Mouse (Mus musculus) gastrocnemius, postnatal 10 days (tissue): Measurements from ENCODE around the gene Axin1. TPM values are rescaled to one million over a fixed set of nuclear protein-coding genes. Genes with fewer than 3 reads are reported as not detected.
"Not testable (repeated sequence)": the region's sequence is repeated elsewhere in the genome, so short reads cannot be mapped to it uniquely, and the experiment has no call there.

Experiments used
- DNase-seq: peaks from one replicate; pipeline ENCODE4 v3.0.0; 2021; ENCODE audit warnings: mixed read lengths
- long read RNA-seq, 2 experiments: library from polyadenylated mRNA; stranded (forward); transcript quantifications; one replicate each; pipeline ENCODE4 v2.0.0; 2021
- total RNA-seq, 2 experiments: library from RNA; stranded (reverse); gene quantifications; 2 replicates each; pipeline ENCODE4 v1.2.3; 2021

The Axin1 gene
- 10 to 100 TPM; 19.3 to 23.1 TPM for total RNA-seq
- long read RNA-seq, experiment 1, transcript Axin1-203 (10 exons, 2,890 nt): major isoform, 45 of 72 reads
- long read RNA-seq, experiment 1, transcript Axin1-201 (11 exons, 3,777 nt): minor isoform, 10 of 72 reads
- long read RNA-seq, experiment 1, partial matches to known transcripts: 6 of 72 reads
- long read RNA-seq, experiment 1, other reads (novel, unspliced or antisense): 11 of 72 reads
- long read RNA-seq, experiment 2, transcript Axin1-203 (10 exons, 2,890 nt): major isoform, 26 of 50 reads
- long read RNA-seq, experiment 2, transcript Axin1-201 (11 exons, 3,777 nt): minor isoform, 8 of 50 reads
- long read RNA-seq, experiment 2, partial matches to known transcripts: 11 of 50 reads
- long read RNA-seq, experiment 2, other reads (novel, unspliced or antisense): 5 of 50 reads

DNA sequence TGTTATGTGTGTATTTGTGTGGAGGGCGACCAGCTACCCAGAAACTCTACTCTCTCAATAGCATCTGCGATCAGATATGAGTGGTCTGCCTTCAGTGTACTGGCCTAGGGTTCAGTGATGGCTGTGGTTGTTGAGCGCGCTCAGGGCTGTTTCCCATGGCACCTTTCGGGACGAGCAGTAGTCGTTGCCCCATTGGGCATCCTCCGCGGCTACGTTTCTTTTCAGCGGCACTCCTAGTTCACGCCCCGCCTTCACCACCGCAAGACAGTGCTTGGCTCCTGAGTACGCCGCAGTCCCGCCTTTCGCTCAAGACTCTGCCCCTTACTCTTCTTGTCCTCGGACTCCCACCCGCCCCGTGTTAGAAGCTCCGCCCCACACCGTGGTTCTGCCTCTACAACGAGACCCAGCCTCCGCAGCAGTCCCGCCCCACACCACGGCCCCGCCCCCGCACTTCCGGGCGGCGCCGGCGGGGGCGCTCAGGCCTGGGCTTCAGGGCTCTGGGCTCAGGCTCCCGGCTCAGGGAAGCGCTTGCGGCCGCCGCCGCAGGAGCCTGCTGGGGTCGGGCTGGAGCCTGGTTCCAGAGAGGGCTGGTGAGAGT is at the start of gene Axin1:
Gene Axin1, plus strand, starts transcription at position 450 of the 598 bp plus-strand sequence.
- peak; percentile 90 for DNase-seq

DNA sequence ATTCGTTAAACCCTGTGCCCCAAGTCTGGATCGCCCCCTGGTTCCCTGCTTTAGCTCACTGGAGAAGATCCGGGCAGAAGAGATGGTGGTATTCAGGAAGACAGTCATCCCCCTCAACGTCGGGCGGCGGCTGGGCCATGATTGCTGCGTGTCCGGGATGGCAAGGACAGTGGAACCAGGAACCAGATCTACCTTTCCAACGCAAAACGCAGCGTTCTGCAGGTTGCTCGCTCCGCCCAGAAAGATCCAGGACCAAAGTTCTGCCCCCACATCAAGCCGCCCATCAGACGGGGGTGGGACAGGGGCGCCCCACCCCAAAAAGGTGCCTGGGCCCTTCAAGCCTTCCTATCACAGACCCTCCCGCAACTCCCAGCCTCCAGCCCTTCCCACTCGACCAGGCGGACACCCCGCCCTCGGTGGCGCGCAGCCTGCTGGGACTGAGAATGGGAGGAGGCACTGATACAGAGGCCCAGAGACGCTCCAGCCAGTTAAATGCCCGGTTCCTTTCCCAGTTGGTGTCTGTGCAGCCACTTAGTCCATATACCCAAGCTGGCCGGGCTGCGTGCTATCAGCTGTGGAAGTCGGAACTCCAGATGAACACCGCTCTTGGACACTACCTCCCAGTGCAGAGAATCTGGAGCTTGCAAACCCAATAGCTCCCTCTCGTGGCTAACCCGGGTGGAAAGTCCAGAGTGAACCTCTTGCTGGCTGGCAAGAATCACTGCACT is 48.4 kb upstream of the Axin1 start, which contains the start of gene Decr2:
Gene Decr2, minus strand, starts transcription at position 433 of the 728 bp plus-strand sequence.
- DNase-seq: peak; percentile 86

DNA sequence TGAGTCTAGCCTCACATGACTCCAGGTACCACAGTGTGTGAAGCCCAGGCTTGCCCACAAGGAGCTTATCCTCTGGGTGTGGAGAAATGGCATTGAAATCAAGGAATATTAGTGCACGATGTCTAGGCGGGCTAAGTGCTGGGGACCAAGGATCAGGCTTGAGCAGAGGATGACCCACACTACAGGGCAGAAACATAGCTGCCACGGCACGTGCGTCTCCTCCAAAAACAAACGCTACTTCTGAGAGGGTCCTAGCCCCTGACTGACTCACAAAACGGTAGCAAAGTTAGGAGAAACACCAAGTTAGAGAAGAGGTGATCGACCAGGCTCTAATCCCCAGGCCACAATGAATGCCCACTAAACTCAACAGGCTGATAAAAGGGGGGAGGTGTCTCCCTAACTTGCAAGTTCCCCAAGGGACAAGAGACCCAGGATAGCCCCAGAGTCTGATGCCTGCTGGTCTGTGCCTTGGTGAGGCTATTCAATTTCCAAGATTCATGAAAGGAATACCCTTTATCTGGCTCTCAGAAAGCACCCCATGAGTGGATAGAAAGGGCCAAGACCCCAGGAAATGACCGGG is 43.9 kb upstream of the Axin1 start:
- no peak for DNase-seq

DNA sequence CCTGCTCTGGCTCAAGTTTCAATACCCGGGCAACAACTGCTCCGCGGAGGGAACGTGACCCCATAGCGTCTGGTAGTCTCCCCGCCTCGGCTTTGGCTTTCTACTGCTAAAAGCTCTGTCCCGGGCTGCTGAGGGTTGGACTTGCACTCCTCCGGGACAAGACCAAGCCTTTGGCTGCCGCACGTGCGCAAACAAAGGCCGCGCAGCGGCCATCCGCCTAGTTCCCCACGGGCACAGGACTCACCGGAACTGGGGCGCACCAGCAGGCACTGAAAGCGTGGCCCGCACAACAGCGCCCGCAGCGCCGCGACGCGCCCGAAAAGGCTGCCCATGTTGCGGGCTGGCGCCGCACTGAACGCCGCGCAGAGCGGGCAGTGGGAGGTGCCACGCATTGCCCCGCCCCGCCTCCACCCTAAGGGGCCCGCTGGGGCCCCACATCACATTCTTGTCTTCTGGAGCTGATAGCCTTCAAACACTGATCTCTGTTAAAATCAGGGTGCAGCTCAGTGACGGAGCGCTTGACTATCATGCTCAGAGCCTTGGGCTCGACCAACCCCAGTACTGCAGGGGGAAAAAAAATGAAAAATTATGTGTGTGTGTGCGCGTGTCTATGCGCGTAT is 43.3 kb upstream of the Axin1 start, which contains the start of gene Nme4:
Gene Nme4, minus strand, starts transcription at position 482 of the 620 bp plus-strand sequence.
- peak; percentile 44 for DNase-seq

DNA sequence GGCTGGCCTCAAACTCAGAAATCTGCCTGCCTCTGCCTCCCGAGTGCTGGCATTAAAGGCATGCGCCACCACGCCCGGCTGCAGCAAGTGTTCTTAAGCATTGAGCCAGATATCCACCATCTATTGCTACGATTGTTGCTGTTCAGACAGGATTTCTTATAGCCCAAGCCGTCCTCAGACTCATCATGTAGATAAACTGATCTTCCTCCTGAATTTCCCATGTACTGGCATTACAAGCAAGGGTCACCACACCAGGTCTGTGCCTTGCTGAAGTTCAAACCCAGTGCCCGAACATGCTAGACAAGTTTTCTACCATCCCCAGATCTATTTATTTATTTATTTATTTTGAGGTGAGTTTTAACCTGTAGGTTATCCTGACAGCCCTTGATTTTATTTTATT is 40.0 kb upstream of the Axin1 start:
- no peak for DNase-seq

DNA sequence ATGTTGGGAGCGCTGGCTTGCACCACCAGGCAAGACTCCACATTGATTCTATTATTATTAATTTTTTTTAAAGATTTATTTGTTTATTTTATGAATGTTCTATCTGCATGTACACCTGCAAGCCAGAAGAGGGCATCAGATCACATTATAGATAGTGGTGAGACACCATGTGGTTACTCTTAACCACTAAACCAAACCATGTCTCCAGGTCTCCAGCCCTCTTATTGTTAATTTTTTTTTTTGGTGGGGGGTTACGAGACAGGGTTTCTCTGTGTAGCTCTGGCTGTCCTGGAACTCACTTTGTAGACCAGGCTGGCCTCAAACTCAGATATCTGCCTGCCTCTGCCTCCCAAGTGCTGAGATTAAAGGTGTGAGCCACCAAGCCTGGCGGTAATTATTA is 39.2 kb upstream of the Axin1 start:
- DNase-seq: not testable (repeated sequence)

DNA sequence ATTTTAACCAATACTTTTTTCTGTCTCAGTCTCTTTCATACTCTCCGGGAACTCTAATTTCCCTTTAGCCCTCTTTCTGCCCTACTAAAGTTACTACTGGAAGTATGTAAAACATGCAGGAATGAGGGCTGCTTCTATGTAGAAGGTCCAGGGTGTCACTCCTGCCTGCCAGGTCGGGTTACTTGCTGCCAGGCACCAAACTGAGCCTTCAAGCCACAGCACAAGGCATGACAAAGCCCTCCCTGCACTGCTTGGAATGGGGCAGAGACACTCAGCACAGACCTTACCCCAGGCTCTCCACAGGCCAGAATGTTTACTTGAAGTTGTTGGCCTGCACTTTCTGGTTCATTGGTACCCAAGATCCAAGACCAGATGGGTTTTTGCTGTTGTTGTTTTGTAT is 38.3 kb upstream of the Axin1 start:
- no peak for DNase-seq

DNA sequence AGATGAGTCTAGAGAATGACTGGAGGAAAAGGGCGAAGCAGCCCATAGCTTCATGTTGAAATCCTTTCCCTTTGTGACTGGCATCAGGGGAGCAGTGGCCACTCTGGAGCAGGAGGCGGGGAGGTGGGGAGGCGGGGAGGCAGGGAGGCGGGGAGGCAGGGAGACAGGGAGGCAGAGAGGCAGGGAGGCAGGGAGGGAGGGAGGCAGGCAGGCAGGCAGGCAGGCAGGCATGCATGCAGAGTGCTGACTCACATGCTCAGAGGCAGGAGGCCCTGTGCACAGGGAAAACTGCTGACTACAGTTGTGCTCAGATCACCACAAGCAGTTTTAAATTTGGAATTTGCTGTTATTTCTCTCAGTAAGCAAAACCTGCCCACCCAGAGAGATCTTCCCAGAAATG is 37.0 kb upstream of the Axin1 start:
- DNase-seq: no peak

DNA sequence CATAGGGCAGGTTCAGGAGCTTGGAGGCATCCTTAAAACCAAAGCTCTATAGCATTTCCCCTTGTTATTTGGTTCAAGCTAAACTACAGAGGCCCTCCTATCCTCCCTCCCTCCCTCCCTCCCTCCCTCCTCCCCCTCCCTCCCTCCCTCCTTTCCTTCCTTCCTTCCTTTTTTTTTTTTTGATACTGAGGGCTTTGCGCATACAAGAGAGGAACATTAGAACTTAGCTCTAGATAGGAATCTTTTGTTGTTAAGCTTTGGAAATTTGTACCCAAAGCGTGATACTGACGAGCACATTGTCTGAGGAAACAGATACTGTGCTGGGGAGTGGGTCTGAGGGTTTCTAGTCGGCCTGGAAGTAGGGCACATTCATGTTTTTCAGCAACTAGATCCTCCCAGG is 32.9 kb upstream of the Axin1 start:
- DNase-seq: no peak

DNA sequence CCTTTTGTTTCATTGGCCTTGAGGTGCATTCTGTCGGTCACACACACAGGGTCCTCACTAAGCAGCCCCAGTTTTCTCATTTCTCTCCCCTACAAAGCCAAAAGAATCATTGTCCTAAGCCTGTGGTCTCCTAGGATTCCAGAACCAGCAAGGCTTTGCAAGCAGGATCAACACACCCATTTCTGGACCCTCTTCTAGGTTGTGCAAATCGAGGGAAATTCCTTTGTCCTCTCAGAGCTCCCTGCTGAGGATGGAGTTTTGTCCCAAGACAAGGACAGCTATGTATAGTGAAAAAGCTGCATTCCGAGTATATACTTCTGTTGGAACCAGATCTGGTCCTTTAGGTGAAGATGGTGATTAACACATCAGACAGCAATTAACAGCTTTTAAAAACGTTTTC is 28.3 kb upstream of the Axin1 start:
- no peak for DNase-seq

DNA sequence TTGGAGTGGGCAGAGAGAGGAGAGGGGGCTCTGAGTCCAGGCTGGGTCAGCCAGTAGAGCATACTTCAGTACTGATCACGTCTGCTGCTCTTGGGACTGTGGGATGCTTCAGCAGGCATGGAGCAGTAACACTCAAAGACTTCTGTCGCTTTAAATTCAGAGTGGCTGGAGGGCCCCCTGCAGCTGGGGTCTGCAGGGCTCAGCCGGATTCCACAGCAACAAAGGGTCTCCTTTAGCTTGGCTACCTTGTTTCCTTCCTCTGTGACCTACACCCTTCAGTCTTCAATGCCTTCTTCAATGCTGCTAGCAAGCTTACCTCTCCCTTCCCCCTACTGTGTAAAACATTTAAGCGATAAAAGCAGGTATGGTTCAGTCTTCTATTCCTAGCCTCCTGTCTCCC is 27.5 kb upstream of the Axin1 start:
- DNase-seq: no peak

DNA sequence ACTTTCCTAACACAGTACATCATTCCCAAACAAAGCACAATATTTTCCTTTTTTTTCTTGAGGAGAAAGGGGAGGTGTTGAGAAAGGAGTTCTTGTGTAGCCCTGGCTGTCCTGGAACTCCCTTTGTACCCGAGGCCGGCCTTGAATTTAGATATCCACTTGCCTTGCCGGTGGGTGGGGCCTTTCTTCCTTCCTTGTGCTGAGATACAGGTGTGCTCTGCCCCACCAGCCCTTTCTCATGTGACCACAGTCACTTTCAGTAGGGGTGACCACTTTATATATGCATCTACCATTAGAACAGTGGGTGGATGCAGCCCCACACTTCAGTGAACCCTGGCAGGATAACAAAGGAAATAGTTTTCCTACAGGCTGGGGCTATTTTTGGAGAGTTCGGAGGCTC is 26.8 kb upstream of the Axin1 start:
- no peak for DNase-seq

DNA sequence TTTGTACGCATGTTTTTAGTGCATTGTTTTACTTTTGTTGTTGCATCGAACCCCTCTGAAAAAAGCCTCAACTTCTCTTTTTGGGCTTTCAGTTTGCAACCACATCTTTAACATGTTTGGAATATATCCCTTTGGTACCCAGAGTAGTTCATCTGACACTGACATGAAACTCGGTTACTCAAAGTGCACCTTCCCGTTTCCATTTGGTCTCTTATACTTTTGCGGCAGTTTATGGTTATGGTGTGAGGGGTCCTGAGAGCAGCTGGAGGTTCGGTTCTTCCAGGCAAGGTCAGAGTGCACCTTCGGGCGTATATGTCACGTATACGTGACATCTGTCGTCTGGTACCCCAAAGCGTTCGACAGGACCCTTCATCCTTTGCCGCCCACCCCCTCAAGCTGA is 25.7 kb upstream of the Axin1 start:
- no peak for DNase-seq

DNA sequence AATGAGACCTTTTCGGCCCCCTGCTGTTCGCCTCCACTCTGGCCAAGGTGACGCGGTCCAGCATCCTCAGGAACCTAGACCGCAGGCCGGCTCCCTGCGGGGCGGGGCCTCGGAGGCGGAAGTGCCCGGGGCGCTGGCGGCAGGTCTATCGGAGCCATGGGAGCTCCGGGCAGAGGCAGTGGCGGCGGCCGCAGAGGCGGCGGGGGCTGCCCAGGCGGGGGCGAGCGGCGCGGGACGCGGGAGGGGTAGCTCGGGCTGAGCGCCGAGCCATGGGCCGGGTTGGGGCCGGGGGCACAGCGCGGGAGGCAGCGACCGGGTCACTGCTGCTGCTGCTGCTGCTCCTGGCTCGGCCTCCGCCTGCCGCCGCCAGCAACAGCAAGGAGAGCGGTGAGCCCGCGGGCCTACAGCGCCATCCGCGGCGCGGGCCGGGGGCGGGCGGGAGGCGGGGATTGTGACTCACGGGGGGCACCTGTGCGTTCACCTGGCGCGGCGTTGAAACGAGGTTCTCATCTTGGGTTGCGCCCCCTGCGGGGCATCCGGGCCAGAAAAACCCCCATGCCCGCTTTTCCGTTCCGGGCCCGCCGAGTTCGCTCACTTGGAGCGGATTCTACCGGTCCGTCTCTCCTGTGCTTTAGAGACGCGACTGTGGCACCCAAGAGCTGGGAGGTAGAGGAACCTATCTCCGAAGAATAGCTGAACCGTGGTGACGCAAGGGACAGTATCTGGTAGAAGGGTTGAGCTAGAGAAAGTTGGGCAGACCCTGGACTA is 25.1 kb upstream of the Axin1 start, which contains the start of gene Tmem8:
Gene Tmem8, plus strand, starts transcription at position 119 of the 768 bp plus-strand sequence.
- DNase-seq: peak; percentile 47

DNA sequence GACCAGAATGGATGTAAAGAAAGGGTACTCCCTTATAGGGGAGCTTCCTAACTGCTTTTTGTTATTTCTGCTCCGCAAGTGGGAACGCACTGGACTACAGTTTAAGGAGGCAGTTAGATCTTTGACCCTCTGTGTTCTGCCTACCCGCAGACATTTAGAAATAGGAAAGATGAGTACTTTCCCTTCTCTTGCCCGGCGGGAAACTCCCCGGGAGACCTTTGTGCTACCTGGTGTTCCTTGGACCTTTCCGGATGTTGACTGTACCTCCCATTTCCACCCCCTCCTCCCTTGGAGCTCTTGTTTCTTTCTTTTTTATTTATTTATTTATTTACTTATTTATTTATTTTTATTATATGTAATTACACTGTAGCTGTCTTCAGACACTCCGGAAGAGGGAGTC is 24.4 kb upstream of the Axin1 start:
- DNase-seq: no peak

DNA sequence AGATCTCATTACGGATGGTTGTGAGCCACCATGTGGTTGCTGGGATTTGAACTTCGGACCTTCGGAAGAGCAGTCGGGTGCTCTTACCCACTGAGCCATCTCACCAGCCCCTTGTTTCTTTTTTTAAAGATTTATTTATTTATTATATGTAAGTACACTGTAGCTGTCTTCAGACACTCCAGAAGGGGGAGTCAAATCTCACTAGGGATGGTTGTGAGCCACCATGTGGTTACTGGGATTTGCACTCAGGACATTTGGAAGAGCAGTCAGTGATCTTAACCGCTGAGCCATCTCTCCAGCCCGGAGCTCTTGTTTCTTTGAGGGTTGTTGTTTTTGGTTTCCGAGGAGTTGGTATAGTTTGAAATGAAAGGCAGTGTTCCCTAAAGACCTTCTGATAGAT is 24.0 kb upstream of the Axin1 start:
- DNase-seq: not testable (repeated sequence)

DNA sequence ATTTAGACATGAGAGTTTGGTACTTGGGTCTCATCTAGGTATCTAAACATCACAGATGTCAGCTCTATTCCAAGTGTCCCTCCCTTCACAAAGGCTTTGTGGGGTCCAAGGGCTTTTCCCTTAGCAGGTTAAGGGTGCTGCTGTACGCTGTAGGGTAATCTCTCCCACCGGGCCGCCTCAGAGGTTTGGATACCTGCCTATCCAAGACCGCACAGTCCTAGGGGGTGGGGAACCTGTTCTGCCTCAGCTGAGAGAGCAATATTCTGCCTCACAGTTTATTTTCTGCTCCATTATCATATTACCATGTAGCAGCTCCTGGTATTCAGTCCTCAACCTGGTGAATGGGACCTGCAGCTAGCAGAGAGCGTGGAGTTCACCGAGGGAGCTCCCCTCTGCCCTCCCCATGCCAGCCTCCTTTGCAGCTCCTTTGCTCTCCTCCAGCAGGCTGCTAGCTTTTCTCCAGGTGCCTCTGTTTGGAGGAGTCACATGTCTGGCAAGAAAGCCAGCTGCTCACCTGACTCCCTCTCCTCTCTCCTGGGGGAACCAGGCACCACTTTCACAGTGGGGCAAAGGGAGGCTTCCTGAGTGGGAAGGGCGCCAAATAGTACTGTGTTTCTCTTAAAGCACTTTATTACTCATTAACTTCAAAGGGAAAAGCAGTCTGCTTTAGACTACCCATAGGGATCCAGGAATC is 23.1 kb upstream of the Axin1 start:
- DNase-seq: no peak

DNA sequence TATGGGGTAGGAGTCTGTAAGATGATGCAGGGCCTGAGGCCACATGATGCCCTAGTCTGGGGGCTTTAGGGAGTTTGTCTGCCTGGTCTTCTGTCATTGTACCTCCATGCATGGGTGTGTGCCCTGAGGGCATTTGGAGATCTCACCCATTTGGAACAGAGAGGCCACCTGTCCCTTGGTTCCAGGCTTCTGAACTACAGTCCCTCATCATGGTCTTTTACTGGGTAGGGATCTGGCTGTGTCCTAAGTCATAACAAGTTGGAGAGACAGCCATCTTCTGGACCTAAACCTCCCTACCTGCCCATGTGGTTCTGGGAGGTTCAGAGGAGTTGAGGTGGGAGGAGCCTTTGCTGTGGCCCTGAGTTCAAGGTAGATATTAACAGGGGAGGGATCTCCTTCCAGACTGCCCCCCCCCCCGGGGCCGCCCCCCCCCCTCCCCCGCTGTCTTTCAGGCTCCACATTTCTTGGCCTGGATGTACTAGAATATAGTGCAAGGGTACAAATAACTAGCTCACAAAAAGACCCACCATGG is 22.5 kb upstream of the Axin1 start:
- DNase-seq: no peak

DNA sequence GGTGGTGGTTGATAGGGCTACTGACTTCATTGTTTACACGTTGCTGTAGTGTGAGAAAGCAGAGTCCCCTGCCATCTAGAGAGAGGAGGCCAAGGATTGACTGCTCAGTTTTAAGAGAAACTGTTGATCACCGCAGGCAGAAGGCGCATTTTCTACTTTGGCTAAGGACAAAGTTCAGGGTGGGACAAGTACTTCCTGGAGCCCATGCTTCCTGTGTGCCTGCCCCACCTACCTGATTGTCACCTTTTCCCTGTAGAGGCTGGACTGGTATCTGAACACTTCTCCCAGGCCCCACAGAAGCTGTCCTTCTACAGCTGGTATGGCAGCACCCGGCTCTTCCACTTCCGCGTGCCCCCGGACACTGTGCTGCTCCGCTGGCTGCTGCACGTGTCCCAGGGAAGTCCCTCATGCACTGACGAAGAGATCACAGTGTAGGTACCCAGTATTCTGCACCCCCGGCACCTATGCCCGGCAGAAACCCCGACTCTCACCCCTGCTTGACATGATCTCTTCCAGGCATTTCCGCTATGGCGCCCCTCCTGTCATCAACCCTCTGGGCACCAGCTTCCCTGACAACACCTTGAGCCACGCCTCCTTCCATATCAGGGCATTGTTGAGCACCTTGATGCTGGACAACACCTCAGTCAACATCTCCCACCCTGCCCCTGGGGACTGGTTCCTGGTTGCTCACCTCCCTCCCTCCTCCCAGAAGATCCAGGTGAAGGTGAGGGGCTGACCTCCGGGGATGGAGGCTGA is 21.8 kb upstream of the Axin1 start:
- no peak for DNase-seq
